Mouse (Mus musculus) ES-E14 (cell line): ENCODE measurements at regions not wholly inside any gene's neighbourhood (a gene's known extent, or its start where the extent isn't known, plus 50 kb on each side); places are given as distances from the start of the nearest gene placed in this dataset.

Source experiments
- MAFK ChIP-seq: IDR thresholded peaks from 2 replicates; pipeline ENCODE4 v1.6.1; 2014; ENCODE audit warnings: mild to moderate bottlenecking, low read depth, low read length, inconsistent platforms; ENCODE audit not compliant: insufficient read depth
- ZC3H11A ChIP-seq: IDR thresholded peaks from 2 replicates; pipeline ENCODE4 v1.6.1; 2012; ENCODE audit warnings: low read depth, mild to moderate bottlenecking, inconsistent platforms, low read length, borderline replicate concordance
- ZNF384 ChIP-seq: IDR thresholded peaks from 2 replicates; pipeline ENCODE4 v1.6.1; 2012; ENCODE audit warnings: low read depth, low read length, inconsistent platforms

- TF ChIP-seq ZNF384 (no peak), MAFK (no peak), ZC3H11A (no peak)
These were observed 173.9 kb downstream of the Kdr start for GRCm38 (mm10) chr5:75804340-75804739.
